Mouse (Mus musculus): ENCODE results near the gene Lrrc1. TPM values are rescaled to one million over a fixed set of nuclear protein-coding genes. Genes with fewer than 3 reads are reported as not detected.

Lrrc1 gene
- polyA plus RNA-seq, 1 experiment from 2014 or later, result 5.0 TPM

DNA sequence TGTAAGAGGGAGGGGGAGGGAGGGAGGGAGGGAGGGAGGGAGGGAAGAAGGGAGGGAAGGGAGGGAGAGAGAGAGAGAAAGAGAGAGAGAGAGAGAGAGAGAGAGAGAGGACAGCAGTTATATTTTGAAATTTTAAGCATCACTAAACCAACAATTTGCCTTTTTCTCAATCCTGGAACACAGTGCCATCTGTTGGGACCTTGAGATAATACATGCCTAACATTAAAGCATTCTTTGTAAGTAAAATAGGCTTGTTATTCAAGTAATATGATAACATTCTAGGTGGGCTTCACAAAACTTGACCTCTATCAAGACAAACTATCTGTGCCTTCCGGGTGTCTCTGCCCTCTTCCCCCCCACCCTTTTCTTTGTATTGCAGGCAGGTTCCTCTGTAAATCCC is 157.9 kb downstream of the Lrrc1 start:
- Histone ChIP-seq H3K4me2 (no peak overlapping the region), H3K4me3 (ENCODE audit: low read depth, low read length) (no peak overlapping the region)

DNA sequence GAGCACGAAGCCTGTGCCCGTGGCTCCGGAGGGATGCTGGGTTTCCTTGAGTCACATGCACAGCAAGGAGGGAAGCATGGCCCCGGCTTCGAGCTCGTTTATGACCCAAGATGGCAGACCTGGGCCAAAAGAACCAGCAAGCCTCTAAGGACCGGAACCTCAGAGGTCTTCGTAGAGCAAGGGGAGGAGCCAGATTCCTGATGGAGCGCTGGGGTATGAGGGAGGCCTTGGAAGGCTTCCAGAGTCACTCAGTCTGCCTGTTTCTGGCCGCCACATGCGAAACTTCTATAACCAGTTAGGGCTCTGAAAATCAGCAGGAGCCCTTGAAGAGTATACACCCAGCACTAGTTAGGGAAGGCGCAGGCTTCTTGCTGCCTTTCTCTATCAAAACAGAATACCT is 159.1 kb downstream of the Lrrc1 start:
- Histone ChIP-seq H3K4me2 (no peak overlapping the region), H3K9me3 (ENCODE audit: control insufficient read depth, low read length) (no peaks in the 10 kb centered on the region), H3K4me1 (ENCODE audit: control insufficient read depth, insufficient read depth, low read length) (no peaks in the 10 kb centered on the region), H3K36me3 (ENCODE audit: control insufficient read depth, insufficient read depth, low read length) (no peaks in the 10 kb centered on the region), H3K4me3 (ENCODE audit: low read depth, low read length) (no peak overlapping the region), H3K9ac (ENCODE audit: low read length) (no peak overlapping the region), H3K27ac (ENCODE audit: low read depth, low read length) (no peak overlapping the region), H3K27me3 (ENCODE audit: control insufficient read depth, insufficient read depth, low read length) (no peaks in the 10 kb centered on the region)
- WGBS, result 91% methylated on average over 12 of the region's 12 CpGs
- DNase-seq (ENCODE audit: low spot score, missing footprints) (peak; percentile 59), ATAC-seq (ENCODE audit: low FRiP score) (no peak)

More for the DNA sequence above, 157.9 kb downstream of the Lrrc1 start:
- Histone ChIP-seq H3K27me3 (ENCODE audit: control insufficient read depth, insufficient read depth, low read length) (no peaks in the 10 kb centered on the region), H3K9ac (ENCODE audit: low read length) (no peak overlapping the region), H3K4me1 (ENCODE audit: control insufficient read depth, insufficient read depth, low read length) (no peaks in the 10 kb centered on the region), H3K36me3 (ENCODE audit: control insufficient read depth, insufficient read depth, low read length) (no peaks in the 10 kb centered on the region), H3K27ac (ENCODE audit: low read depth, low read length) (no peak overlapping the region), H3K9me3 (ENCODE audit: control insufficient read depth, low read length) (no peaks in the 10 kb centered on the region)
- DNase-seq (ENCODE audit: low spot score, missing footprints), result peak; percentile 88
- 38% methylated on average over 1 of the region's 1 CpGs for WGBS
- no peak; the same call in 1 of the 2 replicates for ATAC-seq (ENCODE audit: low FRiP score)

DNA sequence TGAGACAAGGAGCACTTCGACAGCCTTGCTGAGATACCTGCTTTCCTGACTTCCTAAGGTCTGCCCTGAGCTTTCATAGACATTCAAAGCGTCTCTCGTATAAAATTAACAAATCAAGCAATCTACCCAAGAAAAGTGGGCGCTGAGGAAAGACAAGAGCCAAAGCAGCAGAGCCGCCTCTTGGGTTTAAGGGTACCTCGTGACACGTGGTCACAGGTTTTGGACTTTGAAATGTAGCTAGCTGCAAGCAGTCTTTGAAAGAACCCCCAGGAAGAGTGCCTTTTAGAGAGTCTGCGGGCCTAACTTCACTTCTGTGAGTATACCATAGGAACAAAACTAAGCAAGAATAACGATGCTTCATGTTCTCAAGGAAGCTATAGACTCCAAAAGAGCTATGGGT is 160.0 kb downstream of the Lrrc1 start:
- H3K27ac ChIP-seq (ENCODE audit: low read depth, low read length), result no peak overlapping the region
- no peak for ATAC-seq (ENCODE audit: low FRiP score)

DNA sequence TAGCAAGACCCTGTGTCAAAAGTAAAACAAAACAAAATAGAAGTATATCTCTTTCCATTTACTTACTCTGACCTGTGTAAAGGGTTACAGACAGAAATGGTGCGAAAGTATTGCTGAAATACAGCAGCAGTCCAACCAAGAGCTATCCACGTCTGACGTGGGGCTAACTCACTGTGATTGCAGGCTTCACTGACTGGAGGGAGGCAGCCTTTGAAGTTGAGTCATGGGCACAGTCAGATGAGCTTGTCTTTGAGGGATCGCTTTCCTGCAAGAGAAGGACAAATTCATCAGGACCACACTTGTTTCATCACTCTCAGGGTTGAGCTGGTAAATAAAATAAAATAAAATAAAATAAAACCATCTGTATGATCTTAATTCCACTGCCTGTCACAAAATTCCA is 160.7 kb downstream of the Lrrc1 start:
- H3K27me3 ChIP-seq (ENCODE audit: control insufficient read depth, insufficient read depth, low read length), result no peaks in the 10 kb centered on the region
- DNase-seq (ENCODE audit: low spot score, missing footprints) (peak; percentile 14), ATAC-seq (ENCODE audit: low FRiP score) (no peak)
- no peak overlapping the region for H3K9ac ChIP-seq (ENCODE audit: low read length)
- H3K27ac ChIP-seq (ENCODE audit: low read depth, low read length), result no peak overlapping the region
- no peak overlapping the region for H3K4me3 ChIP-seq (ENCODE audit: low read depth, low read length)
- WGBS, result 74% methylated on average over 4 of the region's 4 CpGs
- H3K36me3 ChIP-seq (ENCODE audit: control insufficient read depth, insufficient read depth, low read length), result no peaks in the 10 kb centered on the region
- H3K4me1 ChIP-seq (ENCODE audit: control insufficient read depth, insufficient read depth, low read length), result no peaks in the 10 kb centered on the region
- H3K9me3 ChIP-seq (ENCODE audit: control insufficient read depth, low read length), result no peaks in the 10 kb centered on the region
- no peak overlapping the region for H3K4me2 ChIP-seq

More for the DNA sequence above, 160.0 kb downstream of the Lrrc1 start:
- Histone ChIP-seq H3K27me3 (ENCODE audit: control insufficient read depth, insufficient read depth, low read length) (no peaks in the 10 kb centered on the region), H3K9ac (ENCODE audit: low read length) (no peak overlapping the region), H3K9me3 (ENCODE audit: control insufficient read depth, low read length) (no peaks in the 10 kb centered on the region), H3K36me3 (ENCODE audit: control insufficient read depth, insufficient read depth, low read length) (no peaks in the 10 kb centered on the region), H3K4me1 (ENCODE audit: control insufficient read depth, insufficient read depth, low read length) (no peaks in the 10 kb centered on the region), H3K4me2 (no peak overlapping the region), H3K4me3 (ENCODE audit: low read depth, low read length) (no peak overlapping the region)
- DNase-seq (ENCODE audit: low spot score, missing footprints), result no peak
- WGBS, result 84% methylated on average over 9 of the region's 9 CpGs

DNA sequence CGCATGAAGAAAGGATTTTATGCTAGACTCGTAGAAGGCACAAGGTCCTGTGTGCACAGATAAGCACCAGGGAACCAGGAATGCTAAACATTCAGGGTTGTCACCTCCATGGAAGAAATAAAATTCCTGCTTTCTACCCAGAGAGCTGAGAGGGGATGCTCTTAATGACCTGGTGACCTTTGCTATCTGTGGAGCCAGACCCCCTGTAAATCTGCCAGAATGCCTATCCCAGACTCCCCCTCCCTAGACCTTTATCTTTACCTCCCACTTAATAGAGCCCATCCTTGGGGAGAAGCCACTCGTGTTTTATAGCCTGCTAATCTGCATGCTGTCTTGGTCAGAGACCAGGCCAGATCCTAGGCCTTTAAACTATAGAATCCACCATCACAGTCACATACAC is 162.2 kb downstream of the Lrrc1 start:
- peak; percentile 79 for DNase-seq (ENCODE audit: low spot score, missing footprints)
- no peak overlapping the region for H3K9ac ChIP-seq (ENCODE audit: low read length)
- no peak for ATAC-seq (ENCODE audit: low FRiP score)
- no peaks in the 10 kb centered on the region for H3K36me3 ChIP-seq (ENCODE audit: control insufficient read depth, insufficient read depth, low read length)
- H3K4me2 ChIP-seq, result no peak overlapping the region
- no peak overlapping the region for H3K27ac ChIP-seq (ENCODE audit: low read depth, low read length)
- H3K27me3 ChIP-seq (ENCODE audit: control insufficient read depth, insufficient read depth, low read length), result no peaks in the 10 kb centered on the region
- H3K4me1 ChIP-seq (ENCODE audit: control insufficient read depth, insufficient read depth, low read length), result no peaks in the 10 kb centered on the region
- H3K9me3 ChIP-seq (ENCODE audit: control insufficient read depth, low read length), result no peaks in the 10 kb centered on the region
- H3K4me3 ChIP-seq (ENCODE audit: low read depth, low read length), result no peak overlapping the region
- 47% methylated on average over 3 of the region's 3 CpGs for WGBS

DNA sequence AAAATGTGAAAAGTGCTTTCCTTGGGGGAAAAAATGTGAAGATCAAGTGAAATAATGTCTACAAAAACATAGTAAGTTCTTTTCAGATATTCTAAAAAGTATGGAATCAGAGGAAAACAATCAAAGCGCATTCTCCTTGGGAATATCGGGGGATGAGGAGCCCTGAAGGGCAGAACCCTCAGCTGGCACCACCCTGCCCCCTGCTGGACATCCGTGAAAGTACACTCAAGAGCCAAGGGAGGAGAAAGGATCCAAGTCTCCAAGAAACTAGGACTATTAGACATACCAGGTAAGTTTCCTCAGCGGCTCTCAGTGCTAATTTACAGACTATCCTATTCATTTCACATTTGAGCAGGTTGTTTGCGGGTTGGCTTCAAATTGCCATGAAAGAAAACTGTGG is 163.1 kb downstream of the Lrrc1 start:
- DNase-seq (ENCODE audit: low spot score, missing footprints) (peak; percentile 98), ATAC-seq (ENCODE audit: low FRiP score) (0 out of 2 replicates have a peak, but pooled peaks have one; percentile 40)
- Histone ChIP-seq H3K36me3 (ENCODE audit: control insufficient read depth, insufficient read depth, low read length) (no peaks in the 10 kb centered on the region), H3K4me2 (no peak overlapping the region), H3K4me1 (ENCODE audit: control insufficient read depth, insufficient read depth, low read length) (no peaks in the 10 kb centered on the region), H3K9ac (ENCODE audit: low read length) (no peak overlapping the region), H3K4me3 (ENCODE audit: low read depth, low read length) (no peak overlapping the region), H3K9me3 (ENCODE audit: control insufficient read depth, low read length) (no peaks in the 10 kb centered on the region), H3K27me3 (ENCODE audit: control insufficient read depth, insufficient read depth, low read length) (no peaks in the 10 kb centered on the region), H3K27ac (ENCODE audit: low read depth, low read length) (no peak overlapping the region)
- WGBS, result 14% methylated on average over 5 of the region's 5 CpGs

Small RNA genes within 50 kb of the gene (microRNA-seq; reads per million reads assigned to microRNA genes)
- not detected for gene Gm25250

Other genes starting within 250 kb of the Lrrc1 start
- 0.63 TPM in 1 of 2 replicates, not detected in the other for gene Mlip, start 191.9 kb downstream of the Lrrc1 start, polyA plus RNA-seq (2014; fragmentation: Nextera tagmentation; extraction: Ambion mirVana)
- 0.14 and 0.32 TPM in 2 replicates for gene Klhl31, start 91.6 kb upstream of the Lrrc1 start, polyA plus RNA-seq (2014; fragmentation: Nextera tagmentation; extraction: Ambion mirVana)
- 21.0 and 21.6 TPM in 2 replicates for gene Gclc, start 209.7 kb upstream of the Lrrc1 start, polyA plus RNA-seq (2014; fragmentation: Nextera tagmentation; extraction: Ambion mirVana)

All from midbrain, embryonic 11.5 days (tissue).